Mouse (Mus musculus) ovary, adult 10 weeks (tissue): Measurements from ENCODE around the gene Mrgprh. TPM values are rescaled to one million over a fixed set of nuclear protein-coding genes. Genes with fewer than 3 reads are reported as not detected.

ENCODE experiments used
- polyA plus RNA-seq: library from polyadenylated mRNA; stranded (reverse); fragments of 350-450 nt; fragmentation: Illumina TruSeq; extraction: RNeasy Lipid Tissue Mini Kit (QIAGEN cat#74804); gene quantifications from one replicate; pipeline ENCODE4 v1.2.3, GENCODE M21; 2014

Mrgprh gene
- 0.63 TPM for polyA plus RNA-seq

GRCm38 (mm10) chr17:12875734-12876133 is at the start of gene Mrgprh:
TSS of gene Mrgprh (plus strand) at chr17:12876034.

GRCm38 (mm10) chr17:12868043-12868442 is 7.8 kb upstream of the Mrgprh start, which contains the start of gene Mas1:
TSS of gene Mas1 (minus strand) at chr17:12868143.

GRCm38 (mm10) chr17:12909361-12910280 is 33.8 kb downstream of the Mrgprh start, which contains the start of gene Pnldc1:
TSS of gene Pnldc1 (minus strand) at chr17:12910230.

GRCm38 (mm10) chr17:12915488-12915880 is 39.6 kb downstream of the Mrgprh start, which contains the start of gene Tcp1:
TSS of gene Tcp1 (plus strand) at chr17:12915701.

GRCm38 (mm10) chr17:12915881-12916583 is 40.2 kb downstream of the Mrgprh start, which contains the start of gene Mrpl18:
TSS of gene Mrpl18 (minus strand) at chr17:12916345.

Other genes with a start within 250 kb of the Mrgprh start
- 1.1 TPM for gene Slc22a1, start 200.2 kb upstream of the Mrgprh start, polyA plus RNA-seq
- 16.2 TPM for gene Igf2r, start 106.4 kb upstream of the Mrgprh start, polyA plus RNA-seq
- not detected for gene Mas1, start 7.9 kb upstream of the Mrgprh start, polyA plus RNA-seq
- gene Pnldc1, start 34.2 kb downstream of the Mrgprh start, polyA plus RNA-seq = 4.7 TPM
- 690 TPM for gene Tcp1, start 39.7 kb downstream of the Mrgprh start, polyA plus RNA-seq
- gene Mrpl18, start 40.3 kb downstream of the Mrgprh start, polyA plus RNA-seq = 105 TPM
- gene Acat3, start 64.6 kb downstream of the Mrgprh start, polyA plus RNA-seq = not detected
- 26.4 TPM for gene Acat2, start 84.7 kb downstream of the Mrgprh start, polyA plus RNA-seq
- 188 TPM for gene Wtap, start 118.1 kb downstream of the Mrgprh start, polyA plus RNA-seq
- gene Sod2, start 130.8 kb downstream of the Mrgprh start, polyA plus RNA-seq = 71.4 TPM
- not detected for gene Gpr31b, start 176.3 kb downstream of the Mrgprh start, polyA plus RNA-seq
- not detected for gene Tcp10b, start 185.1 kb downstream of the Mrgprh start, polyA plus RNA-seq